Mouse (Mus musculus): ENCODE data around the gene Fig4. TPM values are rescaled to one million over a fixed set of nuclear protein-coding genes. Genes with fewer than 3 reads are reported as not detected.

The Fig4 gene
- total and polyA plus RNA-seq, 3 experiments = 21.4 to 27.4 TPM; not detected in 1

DNA sequence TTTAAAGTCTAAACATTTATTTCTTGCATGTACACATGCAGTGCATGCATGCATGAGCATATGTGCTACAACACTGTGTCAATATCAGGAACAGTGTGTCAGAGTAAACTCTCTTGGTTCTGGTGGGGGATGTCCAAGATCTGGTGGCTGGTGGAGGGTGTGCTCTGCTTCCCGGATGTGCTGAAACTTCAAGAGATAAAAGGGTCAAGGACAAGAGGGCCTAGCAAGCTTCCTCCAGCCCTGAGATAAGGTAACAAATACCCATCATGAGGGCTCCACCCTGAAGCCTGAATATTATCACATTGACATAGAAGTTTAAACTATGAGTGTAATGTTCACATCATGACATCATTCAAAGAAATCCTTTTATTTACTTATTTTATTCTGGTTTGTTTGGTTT is 146.4 kb downstream of the Fig4 start:
- peaks cover 0 to 9% of the 10 kb centered on the region in 2 experiments; a peak in 2 of 4 replicates for H3K4me1 ChIP-seq (ENCODE audit: control insufficient read depth in 1 of 2, insufficient read depth in 2 of 2, low read length in 2 of 2)

GRCm38 (mm10) chr10:41153229-41153750 is 149.8 kb downstream of the Fig4 start:
- H3K27ac ChIP-seq (ENCODE audit: control insufficient read depth, low read depth, low read length) = no peak overlapping the region
- no peak overlapping the region for H3K9ac ChIP-seq (ENCODE audit: control insufficient read depth, low read depth, low read length, poor library complexity, severe bottlenecking)

More for the DNA sequence above, 146.4 kb downstream of the Fig4 start:
- Histone ChIP-seq H3K4me3 (ENCODE audit: control insufficient read depth in 1 of 2, insufficient read depth in 1 of 2, low read depth in 2 of 2, low read length in 2 of 2) (no peak overlapping the region), H3K36me3 (ENCODE audit: control insufficient read depth in 1 of 2, insufficient read depth in 2 of 2, low read length in 2 of 2) (0 out of 4 replicates have a peak, but pooled peaks cover 0 to 3% of the 10 kb centered on the region in 2 experiments), H3K9me3 (replicated peaks; ENCODE audit: insufficient read depth, low read length) (no peaks in the 10 kb centered on the region), H3K27ac (ENCODE audit: control insufficient read depth, low read depth, low read length) (no peak overlapping the region), H3K27me3 (ENCODE audit: control insufficient read depth in 1 of 2, insufficient read depth in 2 of 2, low read length in 2 of 2) (no peaks in the 10 kb centered on the region), H3K79me2 (ENCODE audit: control insufficient read depth, insufficient read depth, low read length, poor library complexity) (no peaks in the 10 kb centered on the region; the same call in 1 of the 2 replicates), H3K9ac (ENCODE audit: control insufficient read depth, low read depth, low read length, poor library complexity, severe bottlenecking) (no peak overlapping the region)
- TF ChIP-seq SMC3 (IDR thresholded peaks at IDR 0.05; ENCODE audit: low read depth, low read length) (no peak), NELFE (IDR thresholded peaks at IDR 0.05; ENCODE audit: low read depth, low read length) (no peak), EP300 (IDR thresholded peaks at IDR 0.05; ENCODE audit: low read depth in 1 of 2, low read length in 2 of 2) (no peak), ZC3H11A (IDR thresholded peaks at IDR 0.05; ENCODE audit: low read depth, low read length) (no peak), GATA1 (IDR thresholded peaks at IDR 0.05; ENCODE audit: low read depth, low read length) (no peak), ZKSCAN1 (IDR thresholded peaks at IDR 0.05; ENCODE audit: low read depth, low read length) (no peak), POLR2AphosphoS2 (IDR thresholded peaks at IDR 0.05; ENCODE audit: low read length) (no peak), ELF1 (IDR thresholded peaks at IDR 0.05; ENCODE audit: low read depth, low read length) (no peak), GABPA (IDR thresholded peaks at IDR 0.05; ENCODE audit: low read depth, low read length) (no peak), POLR2AphosphoS5 (IDR thresholded peaks at IDR 0.05; ENCODE audit: borderline replicate concordance, low read depth, low read length) (no peak), ETS1 (IDR thresholded peaks at IDR 0.05; ENCODE audit: low read depth, low read length) (no peak), MYB (IDR thresholded peaks at IDR 0.05; ENCODE audit: low read depth, low read length) (no peak)
- no peak for DNase-seq (ENCODE audit: low read depth, low spot score)

More at GRCm38 (mm10) chr10:41153229-41153750, 149.8 kb downstream of the Fig4 start:
- Histone ChIP-seq H3K4me1 (ENCODE audit: control insufficient read depth in 1 of 2, insufficient read depth in 2 of 2, low read length in 2 of 2) (peaks cover 0 to 15% of the 10 kb centered on the region in 2 experiments; a peak in 3 of 4 replicates), H3K9me3 (replicated peaks; ENCODE audit: insufficient read depth, low read length) (no peaks in the 10 kb centered on the region), H3K27me3 (ENCODE audit: control insufficient read depth in 1 of 2, insufficient read depth in 2 of 2, low read length in 2 of 2) (no peaks in the 10 kb centered on the region), H3K36me3 (ENCODE audit: control insufficient read depth in 1 of 2, insufficient read depth in 2 of 2, low read length in 2 of 2) (0 out of 4 replicates have a peak, but pooled peaks cover 0 to 3% of the 10 kb centered on the region in 2 experiments), H3K79me2 (ENCODE audit: control insufficient read depth, insufficient read depth, low read length, poor library complexity) (no peaks in the 10 kb centered on the region; the same call in 1 of the 2 replicates), H3K4me3 (ENCODE audit: control insufficient read depth in 1 of 2, insufficient read depth in 1 of 2, low read depth in 2 of 2, low read length in 2 of 2) (no peak overlapping the region)
- DNase-seq (ENCODE audit: low read depth, low spot score) = no peak
- no peak for TF ChIP-seq UBTF (IDR thresholded peaks at IDR 0.05; ENCODE audit: borderline replicate concordance, insufficient read depth, low read depth, low read length)
- TF ChIP-seq CTCF (IDR thresholded peaks at IDR 0.05 in 2 of 3, conservative IDR thresholded peaks at IDR 0.05 in 1 of 3; ENCODE audit: control insufficient read depth in 1 of 3, insufficient read depth in 1 of 3, low read depth in 2 of 3, low read length in 3 of 3, poor library complexity in 1 of 3, severe bottlenecking in 1 of 3) = no peak
- no peak for TF ChIP-seq POLR2A (IDR thresholded peaks at IDR 0.05; ENCODE audit: control insufficient read depth in 1 of 2, insufficient read depth in 1 of 2, low read depth in 1 of 2, low read length in 2 of 2, poor library complexity in 1 of 2)
- TF ChIP-seq ELF1 (IDR thresholded peaks at IDR 0.05; ENCODE audit: low read depth, low read length) = no peak
- TF ChIP-seq MXI1 (IDR thresholded peaks at IDR 0.05; ENCODE audit: low read depth, low read length) = no peak
- no peak for TF ChIP-seq MAFK (IDR thresholded peaks at IDR 0.05; ENCODE audit: borderline replicate concordance, low read depth, low read length)
- no peak for TF ChIP-seq POLR2AphosphoS5 (IDR thresholded peaks at IDR 0.05; ENCODE audit: borderline replicate concordance, low read depth, low read length)
- TF ChIP-seq POLR2AphosphoS2 (IDR thresholded peaks at IDR 0.05; ENCODE audit: low read length) = no peak
- no peak for TF ChIP-seq EP300 (IDR thresholded peaks at IDR 0.05; ENCODE audit: low read depth in 1 of 2, low read length in 2 of 2)
- no peak for TF ChIP-seq USF2 (IDR thresholded peaks at IDR 0.05; ENCODE audit: borderline replicate concordance in 1 of 2, insufficient read depth in 1 of 2, low read depth in 1 of 2, low read length in 2 of 2)
- no peak for TF ChIP-seq GABPA (IDR thresholded peaks at IDR 0.05; ENCODE audit: low read depth, low read length)
- TF ChIP-seq JUND (IDR thresholded peaks at IDR 0.05; ENCODE audit: low read depth, low read length) = no peak
- no peak for TF ChIP-seq MAX (IDR thresholded peaks at IDR 0.05; ENCODE audit: low read length)
- TF ChIP-seq RAD21 (IDR thresholded peaks at IDR 0.05; ENCODE audit: low read depth, low read length) = no peak
- TF ChIP-seq USF1 (IDR thresholded peaks at IDR 0.05; ENCODE audit: low read depth, low read length) = no peak
- no peak for TF ChIP-seq BHLHE40 (IDR thresholded peaks at IDR 0.05; ENCODE audit: borderline replicate concordance, low read depth, low read length)
- no peak for TF ChIP-seq CHD2 (IDR thresholded peaks at IDR 0.05; ENCODE audit: low read length)
- TF ChIP-seq ZMIZ1 (IDR thresholded peaks at IDR 0.05; ENCODE audit: low read depth, low read length) = no peak
